Mouse (Mus musculus) liver, embryonic 16.5 days (tissue): ENCODE results near the gene Krt33b. TPM values are rescaled to one million over a fixed set of nuclear protein-coding genes. Genes with fewer than 3 reads are reported as not detected.

Experiments used
- ATAC-seq: fragments of 200-750 bp; cut with Nextera tagmentation; 2 replicates; pipeline ENCODE4 v1.8.0; 2017; ENCODE audit warnings: low read depth, mild to moderate bottlenecking, moderate number of reproducible peaks, moderate library complexity
- H3K27ac ChIP-seq: fragments of 300-500 bp; sonication (generic); 2 replicates; pipeline ENCODE4 v1.5.1; 2014; ENCODE audit warnings: mild to moderate bottlenecking, low read length
- H3K27me3 ChIP-seq: fragments of 300-500 bp; sonication (generic); 2 replicates; pipeline ENCODE4 v1.6.1; 2014; ENCODE audit warnings: low read depth, low read length, mixed read lengths; ENCODE audit not compliant: control insufficient read depth, insufficient read depth
- H3K36me3 ChIP-seq: fragments of 300-500 bp; sonication (generic); 2 replicates; pipeline ENCODE4 v1.6.1; 2014; ENCODE audit warnings: mild to moderate bottlenecking; ENCODE audit not compliant: control insufficient read depth, insufficient read depth
- H3K4me1 ChIP-seq: fragments of 300-500 bp; sonication (generic); 2 replicates; pipeline ENCODE4 v1.6.1; 2014; ENCODE audit warnings: low read depth, low read length, mixed read lengths; ENCODE audit not compliant: control insufficient read depth
- H3K4me2 ChIP-seq: fragments of 300-500 bp; sonication (generic); 2 replicates; pipeline ENCODE4 v1.6.1; 2014; ENCODE audit warnings: low read depth, low read length, mixed read lengths
- H3K4me3 ChIP-seq: fragments of 300-500 bp; sonication (generic); 2 replicates; pipeline ENCODE4 v1.5.1; 2014; ENCODE audit warnings: low read depth, mild to moderate bottlenecking, low read length
- H3K9ac ChIP-seq: fragments of 300-500 bp; sonication (generic); 2 replicates; pipeline ENCODE4 v1.6.1; 2014; ENCODE audit warnings: low read depth, low read length
- H3K9me3 ChIP-seq: fragments of 300-500 bp; sonication (generic); replicated peaks from 2 replicates; pipeline ENCODE4 v1.6.1; 2016; ENCODE audit warnings: low read length; ENCODE audit not compliant: control insufficient read depth
- WGBS: fragments of 180-500 bp; shearing (Covaris S2); extraction: QIAGEN DNeasy Blood & Tissue Kit; methylation state at CpG from one replicate; pipeline ENCODE4 v1.1.7; 2014; ENCODE audit not compliant: insufficient replicate concordance; 5-methylcytosine and 5-hydroxymethylcytosine counted together
- polyA plus RNA-seq: library from polyadenylated mRNA; unstranded; fragments of >200 nt; fragmentation: Nextera tagmentation; extraction: Ambion mirVana; gene quantifications from 2 replicates; pipeline ENCODE4 v1.2.1, GENCODE M21; 2015

Krt33b gene
- not detected in 2 replicates for polyA plus RNA-seq

DNA sequence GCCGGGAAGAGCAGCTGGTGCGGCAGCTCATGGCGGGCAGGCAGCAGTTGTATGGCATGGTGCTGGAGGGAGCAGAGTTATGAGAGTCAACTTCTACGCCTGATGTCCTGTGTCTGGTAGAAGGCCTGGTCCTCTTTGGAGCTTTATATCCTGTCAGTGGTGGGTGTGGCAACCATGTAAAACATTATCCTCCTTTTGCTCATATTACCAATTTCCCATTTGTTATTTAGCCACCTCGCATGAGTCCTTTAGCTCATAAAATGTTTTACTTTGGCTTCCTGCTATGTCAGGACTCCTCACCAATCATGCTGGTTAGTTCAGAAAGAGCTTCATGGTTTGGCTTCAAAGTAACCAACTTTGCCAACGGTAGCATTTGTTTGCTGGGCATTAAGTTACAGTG lies at the start of gene Krt33b:
Gene Krt33b (minus strand): TSS at position 101 of the 400 bp plus-strand sequence.
- H3K4me1 ChIP-seq = no peaks in the 10 kb centered on the region
- H3K27me3 ChIP-seq = no peaks in the 10 kb centered on the region
- no peak within 1 kb of the TSS for H3K4me3 ChIP-seq
- no peak within 1 kb of the TSS for H3K27ac ChIP-seq
- H3K36me3 ChIP-seq = no peaks in the 10 kb centered on the region
- 54% methylated on average over 6 of the region's 6 CpGs for WGBS
- no peaks in the 10 kb centered on the region for H3K9me3 ChIP-seq
- H3K9ac ChIP-seq = no peak within 1 kb of the TSS
- H3K4me2 ChIP-seq = no peak within 1 kb of the TSS
- no peak for ATAC-seq

DNA sequence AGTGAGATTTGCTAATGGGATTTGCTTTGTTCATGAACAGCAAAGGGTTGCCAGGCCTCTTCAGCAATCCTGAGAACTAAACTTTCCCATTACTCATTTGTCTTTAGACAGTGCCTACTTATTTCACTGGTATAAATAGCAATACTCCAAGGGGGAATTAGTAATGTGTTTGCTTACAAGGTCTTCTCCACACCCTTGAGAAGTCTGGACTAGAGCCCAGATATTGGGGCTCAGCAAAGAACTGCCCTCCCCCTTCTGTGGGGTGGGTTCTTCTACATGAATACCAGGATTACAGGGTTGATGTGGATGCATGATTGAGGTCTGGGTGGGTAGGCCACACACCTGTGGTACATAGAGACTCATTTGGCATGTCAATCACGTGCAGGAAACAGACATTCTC lies 44.2 kb upstream of the Krt33b start:
- H3K9ac ChIP-seq = no peak overlapping the region
- 21% methylated on average over 1 of the region's 1 CpGs for WGBS
- no peaks in the 10 kb centered on the region for H3K9me3 ChIP-seq
- no peaks in the 10 kb centered on the region for H3K4me1 ChIP-seq
- H3K4me3 ChIP-seq = no peak overlapping the region
- H3K36me3 ChIP-seq = no peaks in the 10 kb centered on the region
- no peak overlapping the region for H3K4me2 ChIP-seq
- no peak for ATAC-seq
- H3K27ac ChIP-seq = no peak overlapping the region
- H3K27me3 ChIP-seq = no peaks in the 10 kb centered on the region

DNA sequence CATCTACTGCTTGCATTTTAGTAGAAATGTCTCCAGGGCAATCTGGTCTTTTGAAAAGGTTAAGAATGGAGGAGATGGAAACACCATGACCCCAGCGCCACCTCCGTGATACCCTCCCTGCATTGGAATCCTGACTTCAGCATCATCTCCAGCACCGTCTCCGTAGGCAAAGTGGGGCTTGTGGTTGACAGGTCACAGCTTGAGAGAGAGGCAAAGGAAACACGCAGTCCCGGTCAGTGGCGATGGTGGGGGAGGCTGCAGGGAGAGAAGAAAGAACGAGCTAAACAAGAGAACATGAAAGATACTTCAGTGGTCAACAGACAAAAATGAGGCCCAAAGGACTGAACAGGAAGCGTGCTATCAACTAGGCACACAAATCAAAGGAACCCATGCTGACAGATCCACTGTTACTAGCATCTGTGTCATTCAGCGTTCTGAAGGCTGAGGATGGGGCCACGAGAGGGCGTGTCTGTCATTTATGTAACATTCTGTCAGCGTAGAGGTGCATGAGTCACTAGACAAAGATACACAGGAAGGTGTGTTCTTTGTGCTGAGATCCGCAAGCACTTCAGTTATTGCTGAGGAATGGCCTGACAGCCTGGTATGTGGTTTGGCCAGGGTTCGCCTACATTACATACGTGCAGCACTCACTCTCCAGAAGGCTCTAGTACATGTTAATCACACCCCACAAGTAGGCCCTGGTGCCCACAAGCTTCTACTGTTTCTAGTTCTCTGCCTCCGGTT lies 37.8 kb upstream of the Krt33b start:
- H3K4me1 ChIP-seq = no peaks in the 10 kb centered on the region
- H3K4me3 ChIP-seq = no peak overlapping the region
- WGBS = 63% methylated on average over 17 of the region's 17 CpGs
- ATAC-seq = no peak
- no peak overlapping the region for H3K27ac ChIP-seq
- H3K4me2 ChIP-seq = no peak overlapping the region
- H3K36me3 ChIP-seq = no peaks in the 10 kb centered on the region
- no peak overlapping the region for H3K9ac ChIP-seq
- H3K27me3 ChIP-seq = no peaks in the 10 kb centered on the region
- no peaks in the 10 kb centered on the region for H3K9me3 ChIP-seq

DNA sequence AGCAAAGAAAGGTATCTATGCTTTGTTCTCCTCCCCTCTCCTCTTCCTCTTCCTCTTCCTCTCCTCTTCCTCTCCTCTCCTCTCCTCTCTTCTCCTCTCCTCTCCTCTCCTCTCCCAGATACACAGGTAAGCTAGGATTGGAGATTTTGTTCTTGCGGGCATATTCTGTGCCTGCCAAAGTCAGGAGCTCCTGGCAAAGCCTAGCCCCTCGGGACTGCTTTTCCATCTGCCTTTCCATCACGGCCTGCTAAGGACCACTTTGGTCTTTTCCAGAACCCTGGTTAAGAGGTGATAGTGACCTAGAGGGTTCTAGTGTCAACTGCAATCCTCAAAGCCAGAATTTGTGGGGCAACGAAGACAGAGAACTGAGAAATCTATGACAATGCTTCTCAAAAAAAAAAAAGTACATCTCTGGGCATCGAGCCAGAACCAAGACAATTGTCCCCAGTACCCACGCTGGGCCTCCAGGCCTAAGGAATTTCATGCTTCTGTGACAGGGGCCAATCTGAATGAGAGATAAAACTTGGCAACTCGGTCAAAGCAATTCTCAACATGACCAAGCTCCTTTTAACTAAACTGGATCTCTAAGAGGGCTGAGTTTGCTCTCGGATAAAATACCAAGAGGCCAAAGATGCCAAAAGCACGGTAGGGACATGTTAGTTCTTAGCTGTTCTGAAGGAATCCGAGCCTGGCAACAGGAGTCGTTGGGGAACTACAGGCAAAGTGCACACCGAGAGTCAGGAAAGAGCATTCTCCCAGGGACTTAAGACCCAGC lies 36.8 kb upstream of the Krt33b start:
- WGBS = 58% methylated on average over 12 of the region's 12 CpGs
- H3K4me2 ChIP-seq = no peak overlapping the region
- no peaks in the 10 kb centered on the region for H3K36me3 ChIP-seq
- no peaks in the 10 kb centered on the region for H3K9me3 ChIP-seq
- no peak overlapping the region for H3K4me3 ChIP-seq
- H3K4me1 ChIP-seq = no peaks in the 10 kb centered on the region
- no peak overlapping the region for H3K27ac ChIP-seq
- ATAC-seq = no peak
- H3K9ac ChIP-seq = no peak overlapping the region
- H3K27me3 ChIP-seq = no peaks in the 10 kb centered on the region

DNA sequence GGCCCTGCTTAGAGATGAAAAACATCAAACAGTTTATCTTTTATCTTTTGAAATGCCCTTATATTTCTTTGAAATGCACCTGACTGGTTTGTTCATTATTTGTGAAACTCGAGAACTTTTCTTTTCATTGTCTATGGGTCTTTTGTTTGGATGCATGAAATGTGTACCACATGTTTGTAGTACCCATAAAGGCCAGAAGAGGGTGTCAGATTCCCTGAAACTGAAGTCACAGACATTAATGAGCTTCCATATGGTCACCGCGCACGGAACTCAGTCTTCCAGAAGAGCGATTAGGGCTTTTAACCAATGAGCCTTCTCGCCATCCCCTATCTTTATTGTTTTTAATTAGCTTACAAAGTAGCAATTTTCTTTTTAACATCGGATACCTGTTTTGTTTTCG lies 29.2 kb upstream of the Krt33b start:
- ATAC-seq = no peak
- 63% methylated on average over 8 of the region's 8 CpGs for WGBS

DNA sequence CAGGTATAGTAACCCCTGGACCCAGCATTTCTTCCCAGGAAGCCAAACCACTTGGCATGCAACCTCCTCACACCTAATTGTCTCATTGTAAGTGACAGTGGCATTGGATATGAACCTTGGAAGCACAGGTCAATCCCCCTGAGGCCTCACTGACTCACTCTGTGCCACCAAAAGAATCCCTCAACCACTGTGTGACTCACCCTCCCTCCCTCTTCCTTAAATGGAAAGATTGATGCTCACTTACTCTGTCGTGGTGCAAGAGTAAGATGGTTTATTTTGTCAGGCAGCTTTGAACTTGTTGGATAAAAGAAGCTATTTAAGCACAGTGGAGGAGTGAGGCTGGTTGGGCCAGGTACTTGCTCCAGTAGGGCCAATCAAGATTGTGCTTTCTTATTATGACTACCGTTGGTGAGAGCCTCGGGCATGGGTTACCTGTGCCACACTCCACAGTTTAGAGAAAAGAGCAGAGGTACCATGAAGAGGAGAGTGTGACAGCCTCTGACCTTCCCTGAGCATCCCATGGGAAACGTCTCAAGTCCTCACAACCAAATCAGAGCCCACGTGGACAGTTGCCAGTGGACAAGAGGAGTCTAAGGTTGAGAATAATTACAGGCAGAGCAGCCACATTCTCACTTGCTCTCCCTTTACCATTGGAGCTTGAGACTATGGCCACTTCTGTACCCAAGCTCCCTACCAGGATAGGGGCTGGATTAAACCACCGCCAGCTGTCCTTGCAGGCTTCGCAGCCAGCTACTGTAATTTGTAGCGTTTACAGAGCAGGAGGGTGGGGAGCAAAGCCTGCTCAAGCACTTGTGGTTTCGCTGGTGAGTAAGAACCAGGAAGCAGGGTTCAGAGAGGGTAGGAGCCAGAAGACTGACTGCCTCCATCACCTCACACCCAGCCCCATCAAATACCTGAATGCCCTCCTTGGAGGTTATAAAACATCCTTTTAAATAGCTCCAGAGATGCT lies 26.3 kb upstream of the Krt33b start:
- H3K27ac ChIP-seq = no peak overlapping the region
- no peak overlapping the region for H3K4me3 ChIP-seq
- H3K4me2 ChIP-seq = no peak overlapping the region
- H3K9ac ChIP-seq = no peak overlapping the region
- ATAC-seq = no peak
- H3K9me3 ChIP-seq = no peaks in the 10 kb centered on the region
- H3K36me3 ChIP-seq = no peaks in the 10 kb centered on the region
- H3K4me1 ChIP-seq = no peaks in the 10 kb centered on the region
- 42% methylated on average over 9 of the region's 9 CpGs for WGBS
- no peaks in the 10 kb centered on the region for H3K27me3 ChIP-seq

More for the DNA sequence above, 29.2 kb upstream of the Krt33b start:
- no peak overlapping the region for H3K4me3 ChIP-seq
- no peaks in the 10 kb centered on the region for H3K27me3 ChIP-seq
- no peaks in the 10 kb centered on the region for H3K36me3 ChIP-seq
- no peak overlapping the region for H3K27ac ChIP-seq
- no peak overlapping the region for H3K9ac ChIP-seq
- H3K4me2 ChIP-seq = no peak overlapping the region
- no peaks in the 10 kb centered on the region for H3K9me3 ChIP-seq
- H3K4me1 ChIP-seq = no peaks in the 10 kb centered on the region

DNA sequence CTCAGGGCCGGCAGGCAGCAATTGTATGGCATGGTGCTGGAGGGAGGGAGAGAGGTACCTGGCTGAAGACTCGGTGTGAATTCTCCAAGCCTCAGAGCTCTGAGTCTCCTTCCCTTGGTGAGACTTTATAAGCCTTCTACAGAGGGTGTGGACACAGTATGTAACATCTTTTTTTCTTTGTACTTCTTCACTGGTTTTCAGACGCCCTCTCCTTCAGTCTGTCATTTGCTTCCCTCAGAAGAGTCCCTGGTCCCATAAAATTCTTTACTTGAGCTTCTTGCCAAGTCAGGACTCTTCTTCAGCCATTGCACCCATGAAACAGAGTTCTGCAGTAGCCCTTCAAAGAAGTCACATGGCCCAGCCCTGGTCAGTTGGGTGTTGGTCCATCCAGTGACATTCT lies 20.8 kb upstream of the Krt33b start, which contains the start of gene Krt31:
Gene Krt31 (minus strand): TSS at position 101 of the 400 bp plus-strand sequence.
- Histone ChIP-seq H3K9ac (no peak within 1 kb of the TSS), H3K9me3 (no peaks in the 10 kb centered on the region), H3K27ac (no peak within 1 kb of the TSS), H3K36me3 (no peaks in the 10 kb centered on the region), H3K4me3 (no peak within 1 kb of the TSS), H3K27me3 (no peaks in the 10 kb centered on the region), H3K4me1 (no peaks in the 10 kb centered on the region), H3K4me2 (no peak within 1 kb of the TSS)
- 72% methylated on average over 3 of the region's 3 CpGs for WGBS
- no peak for ATAC-seq

DNA sequence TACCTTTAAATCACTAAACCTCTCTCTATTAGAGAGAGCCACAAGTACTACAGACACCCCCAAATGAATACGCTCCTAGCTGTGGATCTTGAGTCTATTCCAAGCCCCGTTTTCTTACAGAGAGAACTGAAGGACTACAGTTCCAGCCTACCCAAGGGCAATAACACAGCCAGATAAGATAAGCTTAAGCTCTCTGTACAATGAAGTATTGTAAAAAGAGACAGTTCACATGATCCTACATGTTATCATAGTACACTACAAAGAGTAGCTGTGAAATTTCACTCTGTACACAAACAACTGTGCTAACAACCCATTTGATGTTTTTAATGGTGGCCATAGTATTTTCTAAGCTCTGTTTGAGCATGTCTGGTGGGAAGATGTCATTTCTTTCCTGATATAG lies 17.5 kb upstream of the Krt33b start:
- no peak for ATAC-seq

More for the DNA sequence above, 17.5 kb upstream of the Krt33b start:
- Histone ChIP-seq H3K27ac (no peak overlapping the region), H3K4me2 (no peak overlapping the region), H3K4me3 (no peak overlapping the region), H3K9me3 (no peaks in the 10 kb centered on the region), H3K4me1 (no peaks in the 10 kb centered on the region), H3K9ac (no peak overlapping the region), H3K36me3 (no peaks in the 10 kb centered on the region), H3K27me3 (no peaks in the 10 kb centered on the region)
- 67% methylated on average over 2 of the region's 2 CpGs for WGBS
